Mouse (Mus musculus) heart, postnatal 0 days (tissue): ENCODE results near the gene Slc31a2.

ENCODE experiments used
- CTCF ChIP-seq: IDR thresholded peaks from 2 replicates; pipeline ENCODE4 v1.5.1; 2016; ENCODE audit warnings: antibody characterized with exemption, control low read depth, low read depth
- EP300 ChIP-seq: IDR thresholded peaks from 2 replicates; pipeline ENCODE4 v1.6.1; 2016; ENCODE audit warnings: antibody characterized with exemption, low read depth

DNA sequence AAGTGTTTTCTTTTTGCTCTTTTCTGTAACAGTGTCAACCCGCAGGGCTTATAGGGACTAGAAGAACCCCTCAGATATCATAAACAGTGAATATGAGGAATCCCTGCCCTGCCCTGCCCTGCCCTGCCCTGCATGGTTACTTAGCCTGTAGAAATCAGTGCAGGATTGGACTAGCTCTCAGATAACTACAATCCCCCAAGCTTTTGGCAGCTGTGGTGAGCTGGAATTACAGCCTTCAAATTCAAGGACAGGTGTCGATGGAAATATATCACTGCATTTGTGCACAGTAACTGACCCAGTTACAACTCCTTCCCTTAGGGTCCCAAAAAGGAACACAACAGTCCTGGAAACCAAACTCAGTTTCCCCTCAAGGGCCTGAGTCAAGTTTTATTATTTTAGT lies 37.6 kb downstream of the Slc31a2 start:
- TF ChIP-seq CTCF (no peak), EP300 (no peak)
